Mouse (Mus musculus) midbrain, embryonic 11.5 days (tissue): ENCODE results near the gene Gm498. TPM values are rescaled to one million over a fixed set of nuclear protein-coding genes. Genes with fewer than 3 reads are reported as not detected.

ENCODE experiments used
- ATAC-seq: fragments of 200-750 bp; cut with Nextera tagmentation; 2 replicates; pipeline ENCODE4 v1.8.0; 2017; ENCODE audit warnings: moderate TSS enrichment, moderate library complexity; ENCODE audit not compliant: low FRiP score
- DNase-seq: peaks from one replicate; pipeline ENCODE4 v3.0.0; 2015; ENCODE audit warnings: low spot score; ENCODE audit errors: missing footprints
- H3K27ac ChIP-seq: fragments of 300-500 bp; sonication (generic); 2 replicates; pipeline ENCODE4 v1.5.1; 2014; ENCODE audit warnings: low read depth, low read length
- H3K27me3 ChIP-seq: fragments of 300-500 bp; sonication (generic); 2 replicates; pipeline ENCODE4 v1.6.1; 2014; ENCODE audit warnings: mild to moderate bottlenecking, low read length, moderate library complexity, mixed read lengths; ENCODE audit not compliant: control insufficient read depth, insufficient read depth
- H3K36me3 ChIP-seq: fragments of 300-500 bp; sonication (generic); 2 replicates; pipeline ENCODE4 v1.6.1; 2014; ENCODE audit warnings: mild to moderate bottlenecking, low read length, moderate library complexity, mixed read lengths; ENCODE audit not compliant: control insufficient read depth, insufficient read depth
- H3K4me1 ChIP-seq: fragments of 300-500 bp; sonication (generic); 2 replicates; pipeline ENCODE4 v1.6.1; 2014; ENCODE audit warnings: low read length; ENCODE audit not compliant: control insufficient read depth, insufficient read depth
- H3K4me2 ChIP-seq: fragments of 300-500 bp; sonication (generic); 2 replicates; pipeline ENCODE4 v1.6.1; 2014; ENCODE audit warnings: mild to moderate bottlenecking, moderate library complexity
- H3K4me3 ChIP-seq: fragments of 300-500 bp; sonication (generic); 2 replicates; pipeline ENCODE4 v1.5.1; 2014; ENCODE audit warnings: low read depth, low read length
- H3K9ac ChIP-seq: fragments of 300-500 bp; sonication (generic); 2 replicates; pipeline ENCODE4 v1.6.1; 2014; ENCODE audit warnings: low read length
- H3K9me3 ChIP-seq: fragments of 300-500 bp; sonication (generic); 2 replicates; pipeline ENCODE4 v1.6.1; 2016; ENCODE audit warnings: low read length; ENCODE audit not compliant: control insufficient read depth
- WGBS: fragments of 180-500 bp; shearing (Covaris S2); extraction: QIAGEN DNeasy Blood & Tissue Kit; methylation state at CpG from one replicate; pipeline ENCODE4 v1.1.7; 2014; 5-methylcytosine and 5-hydroxymethylcytosine counted together
- polyA plus RNA-seq: library from polyadenylated mRNA; unstranded; fragments of >200 nt; fragmentation: Nextera tagmentation; extraction: Ambion mirVana; gene quantifications from 2 replicates; pipeline ENCODE4 v1.2.1, GENCODE M21; 2014

Gene Gm498
- polyA plus RNA-seq, 1 experiment from 2014 or later, result not detected

DNA sequence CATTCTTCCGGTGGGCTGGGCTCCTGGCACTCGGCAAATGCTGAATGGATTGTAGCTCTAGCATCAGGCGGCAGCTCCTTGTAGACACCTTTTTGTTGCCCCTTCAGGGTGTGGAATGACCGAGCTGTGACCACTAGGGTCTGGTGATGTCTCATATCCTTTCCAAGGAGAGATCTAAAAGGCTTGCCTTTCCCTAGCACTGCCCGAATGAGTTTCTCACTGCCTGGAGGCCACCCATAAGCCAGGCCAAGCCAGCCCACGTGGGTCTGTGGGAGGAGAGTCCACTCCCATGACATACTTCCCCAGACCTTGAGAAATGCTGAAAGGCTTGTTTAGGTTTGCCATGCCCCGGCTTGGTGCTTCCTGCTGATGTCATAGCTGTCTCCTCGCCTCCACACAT lies 34.4 kb upstream of the Gm498 start:
- no peaks in the 10 kb centered on the region for H3K9me3 ChIP-seq
- ATAC-seq (no peak), DNase-seq (no peak)
- H3K4me1 ChIP-seq, result peaks cover 12% of the 10 kb centered on the region; the same call in 1 of the 2 replicates
- no peaks in the 10 kb centered on the region for H3K27me3 ChIP-seq
- peaks cover 2% of the 10 kb centered on the region; the same call in 1 of the 2 replicates for H3K36me3 ChIP-seq
- no peak overlapping the region for H3K27ac ChIP-seq
- H3K4me3 ChIP-seq, result no peak overlapping the region
- H3K4me2 ChIP-seq, result no peak overlapping the region
- H3K9ac ChIP-seq, result no peak overlapping the region
- WGBS, result 86% methylated on average over 8 of the region's 8 CpGs

DNA sequence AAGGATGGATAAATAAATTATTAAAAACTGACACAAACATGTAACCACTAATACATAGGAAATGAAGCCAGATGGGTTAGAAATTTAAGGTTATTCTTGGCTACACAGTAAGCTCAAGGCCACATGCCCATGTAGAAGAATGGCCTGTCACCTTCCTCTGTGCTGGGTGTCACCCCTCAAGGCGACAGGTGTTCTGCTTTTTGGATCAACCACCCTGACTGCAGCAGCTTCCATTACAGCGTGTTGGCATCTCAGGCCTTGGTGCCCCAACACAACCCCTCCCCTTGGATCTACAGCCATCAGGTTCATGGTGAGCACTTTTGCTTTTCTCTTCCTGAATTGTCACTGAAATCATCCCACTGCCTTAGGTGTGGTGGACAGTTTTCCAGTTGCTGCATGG lies 34.0 kb upstream of the Gm498 start:
- H3K4me3 ChIP-seq, result no peak overlapping the region
- no peak for ATAC-seq
- no peak overlapping the region for H3K27ac ChIP-seq
- H3K36me3 ChIP-seq, result peaks cover 6% of the 10 kb centered on the region; the same call in 1 of the 2 replicates
- peaks cover 12% of the 10 kb centered on the region; the same call in 1 of the 2 replicates for H3K4me1 ChIP-seq
- H3K9me3 ChIP-seq, result no peaks in the 10 kb centered on the region
- DNase-seq, result no peak
- H3K27me3 ChIP-seq, result no peaks in the 10 kb centered on the region
- WGBS, result 93% methylated on average over 2 of the region's 2 CpGs
- H3K4me2 ChIP-seq, result no peak overlapping the region
- no peak overlapping the region for H3K9ac ChIP-seq

DNA sequence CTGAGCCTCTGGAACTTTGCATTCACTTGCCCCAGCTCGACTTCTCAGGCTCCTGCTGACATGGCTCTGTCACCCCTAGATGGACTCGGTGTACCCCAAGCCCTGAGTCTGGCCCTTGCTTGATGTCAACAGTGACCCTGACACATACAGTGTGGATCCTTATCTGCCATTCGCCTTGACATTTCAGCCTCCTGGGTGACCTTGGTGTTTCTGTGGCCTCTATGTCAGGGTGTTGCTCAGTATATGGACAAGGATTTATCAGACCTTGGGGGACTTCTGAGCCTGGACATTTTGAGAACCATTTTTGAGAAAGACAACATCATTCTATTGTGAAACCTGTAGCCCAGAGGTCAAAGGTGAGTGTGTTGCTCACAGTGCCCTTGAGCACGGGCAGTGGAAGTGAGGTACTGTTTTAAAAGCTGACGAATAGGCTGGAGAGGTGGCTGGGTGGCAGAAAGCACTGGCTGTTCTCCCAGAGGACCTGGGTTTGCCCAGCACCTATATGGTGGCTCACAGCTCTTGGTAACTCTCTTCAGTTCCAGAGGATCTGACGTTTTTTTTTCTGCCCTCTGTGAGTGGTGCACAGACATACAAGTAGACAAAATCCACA lies 33.0 kb upstream of the Gm498 start:
- no peak overlapping the region for H3K4me3 ChIP-seq
- peaks cover 16% of the 10 kb centered on the region; the same call in 1 of the 2 replicates for H3K36me3 ChIP-seq
- peaks cover 12% of the 10 kb centered on the region; the same call in 1 of the 2 replicates for H3K4me1 ChIP-seq
- no peak overlapping the region for H3K4me2 ChIP-seq
- no peaks in the 10 kb centered on the region for H3K9me3 ChIP-seq
- H3K27me3 ChIP-seq, result no peaks in the 10 kb centered on the region
- H3K9ac ChIP-seq, result no peak overlapping the region
- DNase-seq, result no peak
- H3K27ac ChIP-seq, result no peak overlapping the region
- ATAC-seq, result no peak
- WGBS, result 83% methylated on average over 6 of the region's 6 CpGs

GRCm38 (mm10) chr7:143834316-143834715 lies 32.3 kb upstream of the Gm498 start:
- ATAC-seq (no peak), DNase-seq (no peak)
- Histone ChIP-seq H3K9me3 (no peaks in the 10 kb centered on the region), H3K9ac (no peak overlapping the region), H3K4me2 (no peak overlapping the region), H3K4me3 (no peak overlapping the region), H3K27ac (no peak overlapping the region), H3K4me1 (peaks cover 12% of the 10 kb centered on the region; the same call in 1 of the 2 replicates), H3K27me3 (no peaks in the 10 kb centered on the region), H3K36me3 (peaks cover 16% of the 10 kb centered on the region; the same call in 1 of the 2 replicates)
- 96% methylated on average over 2 of the region's 2 CpGs for WGBS

GRCm38 (mm10) chr7:143834972-143835371 lies 31.7 kb upstream of the Gm498 start:
- H3K4me3 ChIP-seq, result no peak overlapping the region
- no peak overlapping the region for H3K9ac ChIP-seq
- no peak overlapping the region for H3K4me2 ChIP-seq
- WGBS, result 87% methylated on average over 3 of the region's 3 CpGs
- ATAC-seq, result no peak
- H3K27ac ChIP-seq, result no peak overlapping the region
- peaks cover 16% of the 10 kb centered on the region; the same call in 1 of the 2 replicates for H3K36me3 ChIP-seq
- no peak for DNase-seq
- no peaks in the 10 kb centered on the region for H3K27me3 ChIP-seq
- peaks cover 12% of the 10 kb centered on the region; the same call in 1 of the 2 replicates for H3K4me1 ChIP-seq
- H3K9me3 ChIP-seq, result no peaks in the 10 kb centered on the region

- Histone ChIP-seq H3K4me3 (no peak overlapping the region), H3K9me3 (no peaks in the 10 kb centered on the region), H3K4me2 (no peak overlapping the region), H3K4me1 (no peaks in the 10 kb centered on the region), H3K27me3 (no peaks in the 10 kb centered on the region), H3K27ac (no peak overlapping the region), H3K9ac (no peak overlapping the region), H3K36me3 (peaks cover 33% of the 10 kb centered on the region; the same call in 1 of the 2 replicates)
- 95% methylated on average over 3 of the region's 3 CpGs for WGBS
- ATAC-seq (no peak), DNase-seq (no peak)
Measured at GRCm38 (mm10) chr7:143837705-143838358, 28.8 kb upstream of the Gm498 start.

DNA sequence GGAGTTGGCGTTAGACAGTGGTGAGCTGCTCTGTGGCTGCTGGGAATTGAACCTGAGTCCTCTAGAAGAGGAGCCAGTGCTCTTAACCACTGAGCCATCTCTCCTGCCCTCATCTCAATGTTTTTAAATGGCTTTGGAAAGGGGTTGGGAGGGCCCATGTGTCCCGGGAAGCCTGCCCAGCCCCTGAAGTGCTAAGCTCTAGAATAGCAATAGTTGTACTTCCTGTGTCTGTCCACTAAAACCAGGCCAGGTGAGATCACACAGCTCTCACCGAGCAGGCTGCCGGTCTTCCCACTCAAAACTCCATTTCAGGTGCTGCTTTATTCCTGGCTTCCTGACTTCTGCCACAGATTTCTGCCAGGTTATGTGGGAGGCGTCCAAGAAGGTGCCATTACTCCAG lies 26.5 kb upstream of the Gm498 start:
- H3K27ac ChIP-seq, result no peak overlapping the region
- H3K36me3 ChIP-seq, result peaks cover 47% of the 10 kb centered on the region; the same call in 1 of the 2 replicates
- H3K4me3 ChIP-seq, result no peak overlapping the region
- no peaks in the 10 kb centered on the region for H3K9me3 ChIP-seq
- no peak overlapping the region for H3K4me2 ChIP-seq
- no peak for DNase-seq
- no peaks in the 10 kb centered on the region for H3K27me3 ChIP-seq
- no peak overlapping the region for H3K9ac ChIP-seq
- ATAC-seq, result no peak
- no peaks in the 10 kb centered on the region for H3K4me1 ChIP-seq
- 91% methylated on average over 5 of the region's 5 CpGs for WGBS

DNA sequence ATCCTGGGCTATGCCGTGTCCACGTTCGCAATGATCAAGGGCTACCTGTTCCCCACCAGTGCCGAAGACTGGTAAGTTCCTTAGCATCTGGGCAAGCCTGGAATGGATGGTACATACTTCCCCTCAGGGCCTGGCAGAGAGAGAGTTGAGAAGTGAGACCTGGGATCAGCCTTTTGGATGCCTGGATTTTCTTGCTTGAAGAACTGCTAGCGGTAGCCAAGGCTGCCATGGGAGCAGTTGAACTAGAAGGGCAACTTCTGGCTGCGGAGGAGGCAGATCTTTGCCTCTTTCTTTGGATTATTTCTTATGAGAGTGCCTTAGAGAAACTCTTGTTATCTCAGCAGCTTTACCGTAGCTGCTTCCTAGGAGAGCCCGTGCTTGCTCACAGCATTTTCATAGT lies 25.3 kb upstream of the Gm498 start:
- WGBS, result 97% methylated on average over 8 of the region's 8 CpGs
- Histone ChIP-seq H3K36me3 (peaks cover 52% of the 10 kb centered on the region; the same call in 1 of the 2 replicates), H3K4me2 (no peak overlapping the region), H3K4me1 (no peaks in the 10 kb centered on the region), H3K4me3 (no peak overlapping the region), H3K27me3 (no peaks in the 10 kb centered on the region), H3K27ac (no peak overlapping the region), H3K9me3 (no peaks in the 10 kb centered on the region), H3K9ac (no peak overlapping the region)
- ATAC-seq, result no peak
- no peak for DNase-seq

DNA sequence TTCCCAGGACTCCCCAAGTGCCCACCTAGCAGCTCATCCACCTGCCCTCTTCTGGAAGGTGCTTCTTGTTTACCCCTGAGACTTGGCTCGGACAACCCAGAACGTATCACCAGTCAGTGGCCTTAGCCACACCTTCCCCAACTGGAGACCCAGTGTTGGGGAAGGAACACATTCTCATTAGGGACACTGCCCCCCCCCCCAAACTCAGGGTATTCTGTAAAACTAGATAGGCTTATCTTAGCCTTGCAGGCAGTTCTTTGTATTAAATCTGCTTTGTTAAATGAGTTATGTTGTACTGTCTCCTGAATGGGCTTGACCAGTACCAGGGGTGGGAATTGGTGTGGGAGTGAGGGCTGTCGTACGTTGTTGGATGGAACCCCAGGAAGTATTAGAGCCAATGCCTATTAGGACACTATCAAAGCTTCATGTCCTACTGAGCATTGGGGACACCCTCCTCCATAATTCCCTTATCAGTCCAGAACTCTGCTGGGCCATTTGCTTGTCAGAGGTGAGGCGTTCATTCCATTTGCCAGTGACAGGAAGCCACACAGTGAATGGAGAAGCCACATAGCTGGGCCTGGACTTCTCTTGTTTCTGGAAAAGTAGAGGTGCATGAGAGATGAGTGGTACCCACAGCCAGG lies 18.4 kb upstream of the Gm498 start:
- 94% methylated on average over 5 of the region's 5 CpGs for WGBS
- Histone ChIP-seq H3K4me3 (no peak overlapping the region), H3K4me1 (no peaks in the 10 kb centered on the region), H3K9me3 (no peaks in the 10 kb centered on the region), H3K4me2 (no peak overlapping the region), H3K27me3 (no peaks in the 10 kb centered on the region), H3K9ac (no peak overlapping the region), H3K36me3 (peaks cover 31% of the 10 kb centered on the region), H3K27ac (no peak overlapping the region)
- no peak for DNase-seq
- ATAC-seq, result no peak
